In genomic region chr6:118594070-118594469, GRCm38 (mm10) we compare ENCODE assay signal across 8 mouse cellular contexts. TPM values are rescaled to one million over a fixed set of nuclear protein-coding genes. Genes with fewer than 3 reads are reported as not detected.
A peak's percentile ranks its signal among the peaks of the same experiment; 100 is the strongest.
DNase-seq lines count a peak whose midpoint lies in the region; ATAC-seq lines count a peak whose summit lies in the region.

No protein-coding gene starts in this region.

- H3K4me2 ChIP-seq in heart, embryonic 15.5 days, result peak overlapping the region; percentile 61
- H3K4me2 ChIP-seq in embryonic facial prominence, embryonic 12.5 days (replicated peaks), result peak overlapping the region; percentile 65
- H3K4me2 ChIP-seq in kidney, embryonic 16.5 days (replicated peaks; ENCODE audit: low read depth, low read length), result peak overlapping the region; percentile 78
- peak overlapping the region; percentile 68 for H3K4me2 ChIP-seq in midbrain, embryonic 14.5 days (ENCODE audit: low read length)

- H3K27ac ChIP-seq in heart, embryonic 15.5 days, result no peak overlapping the region
- H3K27ac ChIP-seq in embryonic facial prominence, embryonic 12.5 days, result no peak overlapping the region
- no peak overlapping the region for H3K27ac ChIP-seq in kidney, embryonic 16.5 days (ENCODE audit: low read length)
- no peak overlapping the region for H3K27ac ChIP-seq in midbrain, embryonic 14.5 days (replicated peaks; ENCODE audit: low read depth, low read length)

- H3K9ac ChIP-seq in heart, embryonic 15.5 days, result no peak overlapping the region
- H3K9ac ChIP-seq in embryonic facial prominence, embryonic 12.5 days, result no peak overlapping the region
- H3K9ac ChIP-seq in kidney, embryonic 16.5 days (replicated peaks; ENCODE audit: low read length), result peak overlapping the region; percentile 61
- 0 out of 2 replicates have a peak overlapping the region, but pooled peaks have one; percentile 47 for H3K9ac ChIP-seq in midbrain, embryonic 14.5 days (replicated peaks; ENCODE audit: low read length)

- H3K27me3 ChIP-seq in heart, embryonic 15.5 days, result peaks cover 13% of the 10 kb centered on the region; the same call in 1 of the 2 replicates
- H3K27me3 ChIP-seq in embryonic facial prominence, embryonic 12.5 days, result peaks cover 25% of the 10 kb centered on the region
- peaks cover 7% of the 10 kb centered on the region; the same call in 1 of the 2 replicates for H3K27me3 ChIP-seq in kidney, embryonic 16.5 days (ENCODE audit: insufficient read depth, low read length)
- H3K27me3 ChIP-seq in midbrain, embryonic 14.5 days (ENCODE audit: control insufficient read depth, insufficient read depth, low read length), result peaks cover 12% of the 10 kb centered on the region; the same call in 1 of the 2 replicates

- H3K4me1 ChIP-seq in heart, embryonic 15.5 days (replicated peaks), result peaks cover 13% of the 10 kb centered on the region
- H3K4me1 ChIP-seq in embryonic facial prominence, embryonic 12.5 days, result peaks cover 9% of the 10 kb centered on the region
- 0 out of 2 replicates have a peak, but pooled peaks cover 11% of the 10 kb centered on the region for H3K4me1 ChIP-seq in kidney, embryonic 16.5 days (ENCODE audit: insufficient read depth, low read length)
- peaks cover 9% of the 10 kb centered on the region for H3K4me1 ChIP-seq in midbrain, embryonic 14.5 days (ENCODE audit: control insufficient read depth, insufficient read depth, low read length)

- peaks cover 47% of the 10 kb centered on the region for H3K36me3 ChIP-seq in heart, embryonic 15.5 days
- peaks cover 16% of the 10 kb centered on the region; the same call in 1 of the 2 replicates for H3K36me3 ChIP-seq in embryonic facial prominence, embryonic 12.5 days
- H3K36me3 ChIP-seq in kidney, embryonic 16.5 days (ENCODE audit: insufficient read depth, low read length), result no peaks in the 10 kb centered on the region
- H3K36me3 ChIP-seq in midbrain, embryonic 14.5 days (ENCODE audit: control insufficient read depth, insufficient read depth, low read length), result peaks cover 15% of the 10 kb centered on the region; the same call in 1 of the 2 replicates

- peak overlapping the region; percentile 38; the same call in 1 of the 2 replicates for H3K4me3 ChIP-seq in heart, embryonic 15.5 days
- peak overlapping the region; percentile 35 for H3K4me3 ChIP-seq in embryonic facial prominence, embryonic 12.5 days
- peak overlapping the region; percentile 53 for H3K4me3 ChIP-seq in kidney, embryonic 16.5 days (ENCODE audit: low read length)
- peak overlapping the region; percentile 34 for H3K4me3 ChIP-seq in midbrain, embryonic 14.5 days (replicated peaks; ENCODE audit: low read depth, low read length)

- 46% methylated on average over 10 of the region's 10 CpGs for WGBS in heart, embryonic 15.5 days
- 33% methylated on average over 10 of the region's 10 CpGs for WGBS in embryonic facial prominence, embryonic 12.5 days
- 32% methylated on average over 10 of the region's 10 CpGs for WGBS in kidney, embryonic 16.5 days
- WGBS in midbrain, embryonic 14.5 days, result 35% methylated on average over 10 of the region's 10 CpGs

- no peak for ATAC-seq in heart, embryonic 15.5 days (replicated peaks; ENCODE audit: insufficient number of reproducible peaks, insufficient read depth, low FRiP score, low read depth)
- ATAC-seq in embryonic facial prominence, embryonic 12.5 days (ENCODE audit: insufficient number of reproducible peaks, insufficient read depth, low FRiP score, low TSS enrichment), result no peak
- ATAC-seq in kidney, embryonic 16.5 days (ENCODE audit: low FRiP score, low TSS enrichment), result peak; percentile 62
- 0 out of 2 replicates have a peak, but pooled peaks have one; percentile 37 for ATAC-seq in midbrain, embryonic 14.5 days (ENCODE audit: low FRiP score, low TSS enrichment)

- DNase-seq in heart, postnatal 14 days, result no peak
- DNase-seq in midbrain, embryonic 14.5 days, result peak; percentile 19
- no peak for DNase-seq in frontal cortex, postnatal 14 days (ENCODE audit: low spot score in 2 of 2)
- DNase-seq in adrenal gland, adult (ENCODE audit: inconsistent age in 2 of 2, low spot score in 1 of 2), result no peak
- DNase-seq in thymus, postnatal 14 days, result no peak

- intact Hi-C loops in heart, postnatal 14 days (cut with DNase I), result no loop called here

- no peaks in the 10 kb centered on the region for H3K9me3 ChIP-seq in heart, embryonic 15.5 days (replicated peaks)
- no peaks in the 10 kb centered on the region for H3K9me3 ChIP-seq in embryonic facial prominence, embryonic 12.5 days
- H3K9me3 ChIP-seq in kidney, embryonic 16.5 days (ENCODE audit: low read length), result no peaks in the 10 kb centered on the region
- H3K9me3 ChIP-seq in midbrain, embryonic 14.5 days (ENCODE audit: control insufficient read depth, low read length), result no peaks in the 10 kb centered on the region

RNA-seq across cellular contexts. Expression of gene Ankrd26, which starts 32.0 kb away (rescaled TPM):
- 6.2 and 7.1 TPM in 2 replicates for polyA plus RNA-seq in heart, embryonic 15.5 days (2015; fragmentation: Nextera tagmentation; extraction: Ambion mirVana)
- 1 to 10 TPM; 2.4 to 4.1 TPM for total RNA-seq in heart, postnatal 14 days (2021)
- polyA plus RNA-seq in embryonic facial prominence, embryonic 12.5 days (2016; fragmentation: Nextera tagmentation; extraction: Ambion mirVana), result 16.9 and 17.1 TPM in 2 replicates
- polyA plus RNA-seq in kidney, embryonic 16.5 days (2015; fragmentation: Nextera tagmentation; extraction: Ambion mirVana), result 15.7 and 16.1 TPM in 2 replicates
- 12.4 and 13.5 TPM in 2 replicates for polyA plus RNA-seq in midbrain, embryonic 14.5 days (2014; fragmentation: Nextera tagmentation; extraction: Ambion mirVana)

Comparison
In these comparisons a context has a peak if more than half of its experiments do, and no peak if none do; other contexts are left out.
1. ATAC-seq: peak in kidney, embryonic 16.5 days (single experiment) and midbrain, embryonic 14.5 days (single experiment); none in heart, embryonic 15.5 days (single experiment) and embryonic facial prominence, embryonic 12.5 days (single experiment).
2. H3K9ac ChIP-seq: peak in kidney, embryonic 16.5 days (single experiment) and midbrain, embryonic 14.5 days (single experiment); none in heart, embryonic 15.5 days (single experiment) and embryonic facial prominence, embryonic 12.5 days (single experiment).
3. Peak in every context shown above with its lines, with median percentiles within 50 percentile points of each other: H3K4me2 ChIP-seq and H3K4me3 ChIP-seq.